Mouse (Mus musculus) v-Abl transformed pro-B cells (cell line): ENCODE measurements at regions not wholly inside any gene's neighbourhood (a gene's known extent, or its start where the extent isn't known, plus 50 kb on each side); places are given as distances from the start of the nearest gene placed in this dataset.

Source experiments
- in situ Hi-C, 2 experiments: fragments of 400-800 bp; cut with MboI; formaldehyde crosslinking; loops; one replicate each; pipeline ENCODE4 v1.15.1; 2025; ENCODE audit not compliant: unreplicated experiment in 2 of 2

GRCm38 (mm10) chr2:124932566-124932965, 135.4 kb upstream of the Slc24a5 start:
- in situ Hi-C loops: loop anchor here in 1 of 2 experiments (5.0 kb wide), 1 partner anchor 1615 kb away; no protein-coding TSS in a partner anchor

DNA sequence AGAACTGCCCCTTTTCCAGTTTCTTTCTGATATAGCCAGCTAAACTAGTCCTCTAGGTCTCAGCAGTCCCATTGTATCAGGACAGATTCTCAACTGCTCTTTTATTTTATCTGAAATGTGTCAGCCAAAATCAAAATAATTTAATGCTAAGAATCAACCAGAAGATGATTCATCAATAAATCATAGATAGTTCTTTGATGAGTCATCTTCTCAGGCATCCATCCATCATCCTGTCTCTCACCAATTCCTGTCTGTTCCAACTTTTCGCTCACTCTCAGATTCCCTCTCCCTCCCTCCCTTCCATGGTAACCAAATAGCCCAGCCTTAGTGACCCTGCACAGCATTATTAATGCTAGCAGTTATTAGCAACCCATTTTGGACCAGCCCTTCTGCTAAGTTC, 134.0 kb upstream of the Slc24a5 start:
- in situ Hi-C loops: loop anchor here in 1 of 2 experiments (5.0 kb wide), 1 partner anchor 1617 kb away; no protein-coding TSS in a partner anchor

- in situ Hi-C loops: loop anchor here in 1 of 2 experiments (10.0 kb wide), 1 partner anchor 246 kb away; no protein-coding TSS in a partner anchor
Observed at GRCm38 (mm10) chr2:124948263-124948781, 119.6 kb upstream of the Slc24a5 start.

DNA sequence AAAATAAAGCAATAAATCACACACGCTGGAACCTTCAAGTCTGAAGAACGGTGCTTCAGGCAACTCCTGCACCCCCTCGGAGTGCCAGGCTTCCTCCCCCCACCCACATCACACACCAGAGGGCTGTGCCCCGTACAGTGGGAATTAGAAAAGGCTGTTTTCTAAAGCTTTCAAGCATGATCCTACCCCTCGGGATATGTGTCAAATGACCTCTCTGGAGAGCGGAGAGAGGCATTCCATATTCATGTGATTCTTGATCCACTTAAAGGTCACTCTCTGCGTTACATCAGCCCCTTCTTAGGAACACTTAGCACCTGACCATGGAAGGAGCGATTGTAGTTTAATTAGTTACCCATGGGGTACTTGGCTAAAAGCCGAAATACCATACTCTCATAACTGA, 119.1 kb upstream of the Slc24a5 start:
- in situ Hi-C loops: loop anchor here in 1 of 2 experiments (10.0 kb wide), 1 partner anchor 246 kb away; no protein-coding TSS in a partner anchor

- in situ Hi-C loops: no loop called here
Observed at GRCm38 (mm10) chr2:124952212-124952611, 115.7 kb upstream of the Slc24a5 start.

GRCm38 (mm10) chr2:124953015-124953414, 114.9 kb upstream of the Slc24a5 start:
- in situ Hi-C loops: no loop called here

- in situ Hi-C loops: no loop called here
Observed at GRCm38 (mm10) chr2:124955843-124956242, 112.1 kb upstream of the Slc24a5 start.

GRCm38 (mm10) chr2:124959431-124959830, 108.5 kb upstream of the Slc24a5 start:
- in situ Hi-C loops: no loop called here

- in situ Hi-C loops: no loop called here
Observed at GRCm38 (mm10) chr2:124971826-124972749, 95.8 kb upstream of the Slc24a5 start.

- in situ Hi-C loops: no loop called here
Observed at GRCm38 (mm10) chr2:124975106-124975505, 92.8 kb upstream of the Slc24a5 start.

DNA sequence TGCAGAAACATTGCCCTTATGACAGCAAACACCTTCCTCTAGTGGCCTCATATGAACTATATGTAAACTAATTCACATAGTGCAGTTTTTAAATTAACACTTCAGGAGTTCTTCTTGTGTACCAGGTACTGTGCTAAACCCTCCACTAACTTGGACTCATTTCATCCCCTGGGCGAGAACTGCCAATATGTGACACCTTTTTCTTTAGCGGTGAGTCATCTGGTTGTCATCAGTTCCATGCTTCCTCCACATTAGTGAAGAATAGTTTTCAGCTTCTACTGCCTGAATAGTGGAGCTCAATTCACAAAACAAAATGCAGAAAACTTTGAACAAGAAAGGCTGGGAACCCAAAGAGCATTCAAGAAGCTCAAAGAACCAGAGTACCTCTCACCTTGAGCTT, 76.9 kb upstream of the Slc24a5 start:
- in situ Hi-C loops: no loop called here

DNA sequence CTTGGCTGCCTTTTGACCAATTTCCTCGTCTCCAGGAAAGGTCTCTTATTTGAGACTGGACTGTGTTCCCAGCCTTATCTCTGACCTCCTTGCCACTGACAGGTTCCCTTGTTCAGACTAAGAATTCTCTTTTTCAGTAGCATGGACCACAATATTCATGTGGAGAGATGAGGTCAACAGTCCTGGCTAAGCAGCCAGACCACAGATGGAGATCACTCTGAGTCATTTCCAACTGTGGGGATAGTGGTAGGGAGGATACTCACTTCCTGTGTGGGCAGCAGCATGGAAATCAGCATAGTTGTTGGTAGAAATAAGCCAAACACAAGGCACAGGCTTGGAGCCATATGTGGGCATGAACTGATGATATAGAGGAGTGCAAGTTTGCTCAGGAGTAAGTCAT, 52.9 kb upstream of the Slc24a5 start:
- in situ Hi-C loops: no loop called here

DNA sequence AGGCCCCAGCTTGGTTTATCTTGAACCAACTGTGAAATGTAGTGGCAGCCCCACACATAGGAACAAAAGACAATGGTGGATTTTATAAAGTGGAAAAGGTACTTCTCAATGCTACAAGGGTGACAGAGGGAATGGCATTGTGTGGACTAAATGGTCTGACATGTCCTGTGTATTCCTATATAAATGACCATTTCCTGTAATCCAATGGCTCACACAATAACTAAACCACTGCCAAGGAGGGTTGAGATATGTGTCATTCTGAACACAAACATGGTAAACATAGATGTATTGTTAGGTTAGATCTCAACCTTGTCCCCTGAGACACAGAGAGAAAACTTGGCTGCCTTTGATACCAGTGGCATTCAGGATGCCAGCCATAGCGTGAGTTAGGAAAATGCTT, 51.0 kb upstream of the Slc24a5 start:
- in situ Hi-C loops: no loop called here
